Mouse (Mus musculus) brain, embryonic 14.5 days (tissue): ENCODE results near the gene Arhgef11.

Experiments
- CTCF ChIP-seq: fragments of 200-500 bp; IDR thresholded peaks from 2 replicates; pipeline ENCODE4 v1.5.1; 2012; ENCODE audit warnings: inconsistent platforms, mild to moderate bottlenecking, moderate library complexity, borderline replicate concordance; ENCODE audit not compliant: insufficient read depth, insufficient read length; ENCODE audit errors: extremely low read depth
- POLR2A ChIP-seq: fragments of 200-500 bp; IDR thresholded peaks from 2 replicates; pipeline ENCODE4 v1.6.1; 2012; ENCODE audit warnings: mild to moderate bottlenecking, inconsistent platforms, borderline replicate concordance; ENCODE audit not compliant: poor library complexity, insufficient read depth, insufficient read length, severe bottlenecking; ENCODE audit errors: extremely low read depth

GRCm38 (mm10) chr3:87616957-87617810, at the start of gene Arhgef11:
- TF ChIP-seq POLR2A (peak; percentile 79), CTCF (no peak)
